Mouse (Mus musculus) bone marrow macrophage, adult 2 months (primary cell): ENCODE results near the gene Plekho2. TPM values are rescaled to one million over a fixed set of nuclear protein-coding genes. Genes with fewer than 3 reads are reported as not detected.

ENCODE experiments used
- H3K27ac ChIP-seq: 2 replicates; pipeline ENCODE4 v1.5.1; 2012; ENCODE audit warnings: low read depth, low read length; ENCODE audit not compliant: insufficient read depth
- H3K4me1 ChIP-seq: 2 replicates; pipeline ENCODE4 v1.6.1; 2012; ENCODE audit warnings: low read length; ENCODE audit not compliant: control insufficient read depth, insufficient read depth
- H3K4me3 ChIP-seq: 2 replicates; pipeline ENCODE4 v1.5.1; 2012; ENCODE audit warnings: mild to moderate bottlenecking, low read length, moderate library complexity; ENCODE audit not compliant: insufficient read depth
- CTCF ChIP-seq: IDR thresholded peaks from 2 replicates; pipeline ENCODE4 v1.5.1; 2012; ENCODE audit warnings: low read depth, mild to moderate bottlenecking, low read length, moderate library complexity
- POLR2A ChIP-seq: IDR thresholded peaks from 2 replicates; pipeline ENCODE4 v1.6.1; 2012; ENCODE audit warnings: mild to moderate bottlenecking, low read depth, low read length, borderline replicate concordance
- polyA plus RNA-seq: library from polyadenylated mRNA; stranded (reverse); fragments of >200 nt; gene quantifications from 2 replicates; pipeline ENCODE4 v1.2.4, GENCODE M21; 2012; ENCODE audit not compliant: missing spikeins, insufficient read depth, insufficient read length

The Plekho2 gene
- polyA plus RNA-seq, 1 experiment: 213 TPM

GRCm38 (mm10) chr9:65514851-65515261, 65.0 kb downstream of the Plekho2 start:
- peaks cover 7% of the 10 kb centered on the region for H3K4me1 ChIP-seq
- no peak overlapping the region for H3K4me3 ChIP-seq
- no peak for TF ChIP-seq POLR2A
- TF ChIP-seq CTCF: no peak
- no peak overlapping the region for H3K27ac ChIP-seq

- no peak overlapping the region for H3K27ac ChIP-seq
- no peak for TF ChIP-seq POLR2A
- TF ChIP-seq CTCF: no peak
Observed at GRCm38 (mm10) chr9:65514431-65514830, 65.4 kb downstream of the Plekho2 start.

GRCm38 (mm10) chr9:65512520-65512919, 67.3 kb downstream of the Plekho2 start:
- TF ChIP-seq POLR2A (no peak), CTCF (no peak)
- no peak overlapping the region for H3K4me3 ChIP-seq
- 0 out of 2 replicates have a peak, but pooled peaks cover 3% of the 10 kb centered on the region for H3K4me1 ChIP-seq
- H3K27ac ChIP-seq: no peak overlapping the region

More at GRCm38 (mm10) chr9:65514431-65514830, 65.4 kb downstream of the Plekho2 start:
- Histone ChIP-seq H3K4me3 (no peak overlapping the region), H3K4me1 (peaks cover 4% of the 10 kb centered on the region; the same call in 1 of the 2 replicates)

DNA sequence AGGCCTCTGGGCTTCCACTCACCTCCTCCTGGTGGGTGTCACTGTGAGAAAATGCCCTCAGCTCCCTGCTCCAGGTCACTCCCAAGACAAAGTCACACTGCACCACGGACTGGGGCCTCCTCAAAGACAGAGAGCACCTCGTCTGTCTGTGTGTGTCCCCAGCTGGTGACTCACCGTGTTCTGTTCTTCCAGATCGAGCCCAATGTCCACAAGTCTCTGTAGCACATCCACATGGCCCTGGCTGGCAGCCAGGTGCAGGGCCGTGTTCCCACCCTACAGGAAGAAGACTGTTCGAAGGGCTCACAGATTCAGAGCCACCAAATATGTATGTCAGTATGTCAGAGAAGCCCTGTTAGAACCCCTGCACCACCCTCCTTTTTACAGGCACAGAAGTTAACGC, 71.4 kb downstream of the Plekho2 start:
- Histone ChIP-seq H3K27ac (no peak overlapping the region), H3K4me1 (peaks cover 6% of the 10 kb centered on the region; the same call in 1 of the 2 replicates), H3K4me3 (no peak overlapping the region)
- no peak for TF ChIP-seq CTCF
- TF ChIP-seq POLR2A: no peak

DNA sequence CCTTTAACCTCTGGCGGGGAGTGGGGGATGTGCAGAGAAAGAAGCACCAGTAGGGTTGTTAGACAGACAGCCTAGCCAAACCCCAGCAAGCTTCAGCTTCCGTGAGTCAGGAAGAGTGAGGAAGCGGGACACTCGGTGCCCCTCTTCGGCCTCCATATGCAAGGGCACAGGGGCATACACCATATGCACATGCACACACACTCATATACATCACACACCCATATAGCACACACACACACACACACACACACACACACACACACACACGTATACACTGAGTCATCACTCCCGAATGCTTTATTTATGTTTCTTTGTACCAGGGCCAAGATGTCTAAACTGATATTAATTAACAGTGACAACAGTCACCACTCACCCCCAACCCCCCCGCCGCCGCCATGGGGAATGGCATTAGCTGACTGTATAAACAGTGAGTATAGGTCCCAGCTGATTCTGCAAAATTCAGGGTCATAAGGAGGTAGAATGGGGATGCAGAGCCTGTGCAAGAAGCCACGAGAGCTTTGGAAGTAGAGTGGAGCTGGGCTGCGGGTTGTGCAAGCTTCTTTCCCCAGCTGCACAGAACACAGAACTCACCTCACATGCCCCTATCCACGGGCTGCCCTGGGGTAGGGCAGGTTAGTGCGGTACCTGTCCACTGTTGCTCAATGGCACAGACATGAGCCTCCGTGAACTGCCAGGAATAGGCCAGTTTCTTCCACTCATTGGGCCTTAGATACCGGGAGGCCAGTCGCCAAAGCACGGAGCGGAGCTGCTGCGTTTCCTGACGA, 76.9 kb downstream of the Plekho2 start:
- Histone ChIP-seq H3K4me3 (no peak overlapping the region), H3K27ac (no peak overlapping the region), H3K4me1 (peaks cover 3% of the 10 kb centered on the region; the same call in 1 of the 2 replicates)
- TF ChIP-seq CTCF (no peak), POLR2A (no peak)

Other genes starting within 250 kb of the Plekho2 start
- 11.1 and 15.9 TPM in 2 replicates for gene Pdcd7, start 233.9 kb downstream of the Plekho2 start, polyA plus RNA-seq
- gene Ubap1l, start 219.0 kb downstream of the Plekho2 start, polyA plus RNA-seq: not detected in 2 replicates
- not detected in 2 replicates for gene Kbtbd13, start 188.4 kb downstream of the Plekho2 start, polyA plus RNA-seq
- gene Rasl12, start 181.5 kb downstream of the Plekho2 start, polyA plus RNA-seq: not detected in 2 replicates
- gene Slc51b, start 157.1 kb downstream of the Plekho2 start, polyA plus RNA-seq: not detected in 2 replicates
- 11.6 and 19.1 TPM in 2 replicates for gene Mtfmt, start 144.3 kb downstream of the Plekho2 start, polyA plus RNA-seq
- gene Spg21, start 119.1 kb downstream of the Plekho2 start, polyA plus RNA-seq: 95.1 and 104 TPM in 2 replicates
- 4.1 and 6.4 TPM in 2 replicates for gene Ankdd1a, start 59.8 kb downstream of the Plekho2 start, polyA plus RNA-seq
- gene Pif1, start 7.1 kb upstream of the Plekho2 start, polyA plus RNA-seq: 3.8 and 4.4 TPM in 2 replicates
- gene Rbpms2, start 49.6 kb upstream of the Plekho2 start, polyA plus RNA-seq: not detected in 2 replicates
- gene Oaz2, start 88.0 kb upstream of the Plekho2 start, polyA plus RNA-seq: 51.5 and 58.1 TPM in 2 replicates
- 8.8 and 10.9 TPM in 2 replicates for gene Zfp609, start 247.5 kb upstream of the Plekho2 start, polyA plus RNA-seq